Comparison of ENCODE assay signal across 7 mouse cellular contexts in the genomic region with DNA sequence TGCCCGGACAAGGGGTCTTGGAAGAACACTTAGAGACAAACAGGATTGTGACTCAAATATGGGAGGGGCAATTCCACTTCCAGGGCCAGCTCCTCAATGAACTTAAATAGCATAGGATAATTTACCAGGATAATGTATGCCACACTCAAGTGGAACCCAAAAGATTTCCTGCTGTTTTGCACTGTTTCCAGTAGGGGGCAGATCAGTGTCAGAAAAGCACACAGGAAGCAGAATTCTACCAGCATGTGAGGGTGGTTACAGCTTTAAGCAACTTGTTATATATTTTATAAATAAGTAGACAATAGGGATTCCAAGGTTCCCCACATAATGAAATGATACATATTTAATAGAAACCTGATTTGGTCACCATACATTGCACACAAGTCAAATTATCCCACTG. TPM values are rescaled to one million over a fixed set of nuclear protein-coding genes. Genes with fewer than 3 reads are reported as not detected.
DNase-seq lines count a peak whose midpoint lies in the region; ATAC-seq and TF ChIP-seq lines count a peak whose summit lies in the region.

No protein-coding gene starts in this region.

- no peaks in the 10 kb centered on the region for H3K79me2 ChIP-seq in CH12.LX (replicated peaks; ENCODE audit: control insufficient read depth, extremely low read depth, insufficient read depth, poor library complexity, severe bottlenecking)

- no peak overlapping the region for H3K4me2 ChIP-seq in CH12.LX (ENCODE audit: insufficient read depth, low read depth, poor library complexity, severe bottlenecking)
- no peak overlapping the region for H3K4me2 ChIP-seq in intestine, embryonic 15.5 days (replicated peaks)
- no peak overlapping the region for H3K4me2 ChIP-seq in midbrain, embryonic 11.5 days

- no peak for TF ChIP-seq EP300 in CH12.LX (IDR thresholded peaks at IDR 0.05; ENCODE audit: low read length)

- H3K4me1 ChIP-seq in CH12.LX (ENCODE audit: control insufficient read depth in 1 of 2, insufficient read depth in 2 of 2), result peaks cover 4 to 21% of the 10 kb centered on the region in 2 experiments; a peak in 2 of 4 replicates
- no peaks in the 10 kb centered on the region for H3K4me1 ChIP-seq in intestine, embryonic 15.5 days (replicated peaks)
- no peaks in the 10 kb centered on the region for H3K4me1 ChIP-seq in midbrain, embryonic 11.5 days (ENCODE audit: control insufficient read depth, insufficient read depth, low read length)

- H3K27me3 ChIP-seq in CH12.LX (replicated peaks), result no peaks in the 10 kb centered on the region
- H3K27me3 ChIP-seq in intestine, embryonic 15.5 days (replicated peaks), result no peaks in the 10 kb centered on the region
- H3K27me3 ChIP-seq in midbrain, embryonic 11.5 days (ENCODE audit: control insufficient read depth, insufficient read depth, low read length), result no peaks in the 10 kb centered on the region

- 76% methylated on average over 1 of the region's 1 CpGs for WGBS in intestine, embryonic 15.5 days
- 89% methylated on average over 1 of the region's 1 CpGs for WGBS in midbrain, embryonic 11.5 days

- H3K36me3 ChIP-seq in CH12.LX (replicated peaks in 1 of 2; ENCODE audit: control insufficient read depth in 1 of 2, insufficient read depth in 1 of 2, low read length in 1 of 2), result no peaks in the 10 kb centered on the region
- no peaks in the 10 kb centered on the region for H3K36me3 ChIP-seq in intestine, embryonic 15.5 days
- no peaks in the 10 kb centered on the region for H3K36me3 ChIP-seq in midbrain, embryonic 11.5 days (ENCODE audit: control insufficient read depth, insufficient read depth, low read length)

- in situ Hi-C loops in CH12.LX (cut with MboI; ENCODE audit: low pct_ligation_motif_present, low pct_unique_long_range_greater_than_20kb, low sequenced_read_pairs), result no loop called here

- H3K27ac ChIP-seq in CH12.LX (ENCODE audit: insufficient read depth, low read depth), result no peak overlapping the region
- no peak overlapping the region for H3K27ac ChIP-seq in intestine, embryonic 15.5 days
- H3K27ac ChIP-seq in midbrain, embryonic 11.5 days (ENCODE audit: low read depth, low read length), result no peak overlapping the region

- peak; percentile 15 for DNase-seq in layer of hippocampus, adult 11-12 months (ENCODE audit: low spot score)
- DNase-seq in layer of hippocampus, adult 9-11 months, result no peak
- peak; percentile 55 to 58 for DNase-seq in B cell, adult 2 months
- peak; percentile 60 for DNase-seq in CH12.LX (ENCODE audit: extremely low read depth)
- no peak for DNase-seq in urinary bladder, postnatal 25 days (ENCODE audit: low spot score)
- DNase-seq in midbrain, embryonic 11.5 days (ENCODE audit: low spot score, missing footprints), result no peak

- H3K4me3 ChIP-seq in CH12.LX (replicated peaks in 1 of 3; ENCODE audit: low read depth in 2 of 3, low read length in 2 of 3, poor library complexity in 1 of 3), result no peak overlapping the region
- no peak overlapping the region for H3K4me3 ChIP-seq in intestine, embryonic 15.5 days (replicated peaks)
- no peak overlapping the region for H3K4me3 ChIP-seq in midbrain, embryonic 11.5 days (ENCODE audit: low read depth, low read length)

- peak; percentile 91 for TF ChIP-seq RAD21 in CH12.LX (IDR thresholded peaks at IDR 0.05; ENCODE audit: low read depth, low read length)

- TF ChIP-seq POLR2A in CH12.LX (IDR thresholded peaks at IDR 0.05; ENCODE audit: low read depth, low read length), result no peak

- ATAC-seq in intestine, embryonic 15.5 days, result 0 out of 2 replicates have a peak, but pooled peaks have one; percentile 43
- ATAC-seq in midbrain, embryonic 11.5 days (ENCODE audit: low FRiP score), result no peak

- dilution Hi-C loops in CH12.LX (cut with MboI; ENCODE audit: extremely low pct_ligation_motif_present, extremely low pct_unique_long_range_greater_than_20kb, low sequenced_read_pairs), result no loop called here

- TF ChIP-seq CTCF in CH12.LX (conservative IDR thresholded peaks at IDR 0.05 in 1 of 2, IDR thresholded peaks at IDR 0.05 in 1 of 2; ENCODE audit: low read depth in 2 of 2, low read length in 2 of 2), result peak; percentile 70 to 86

- no peaks in the 10 kb centered on the region for H3K9me3 ChIP-seq in CH12.LX (replicated peaks; ENCODE audit: low read length)
- H3K9me3 ChIP-seq in intestine, embryonic 15.5 days, result no peaks in the 10 kb centered on the region
- H3K9me3 ChIP-seq in midbrain, embryonic 11.5 days (ENCODE audit: control insufficient read depth, low read length), result no peaks in the 10 kb centered on the region

- no peak overlapping the region for H3K9ac ChIP-seq in CH12.LX (ENCODE audit: insufficient read depth, low read depth)
- H3K9ac ChIP-seq in intestine, embryonic 15.5 days, result no peak overlapping the region
- no peak overlapping the region for H3K9ac ChIP-seq in midbrain, embryonic 11.5 days (ENCODE audit: low read length)

TF ChIP-seq in CH12.LX, 34 proteins besides CTCF, POLR2A, EP300 and RAD21:
- 0 out of 2 replicates have a peak, but pooled peaks have one; percentile 35 for TF ChIP-seq BHLHE40 (IDR thresholded peaks at IDR 0.05; ENCODE audit: low read depth, low read length)
- TF ChIP-seq MYC (IDR thresholded peaks at IDR 0.05; ENCODE audit: low read depth, low read length), result peak; percentile 30; the same call in 1 of the 2 replicates
- no peak for TF ChIP-seq NELFE (IDR thresholded peaks at IDR 0.05; ENCODE audit: low read depth, low read length)
- TF ChIP-seq SMC3 (IDR thresholded peaks at IDR 0.05; ENCODE audit: low read depth, low read length), result peak; percentile 74

RNA-seq across cellular contexts. Expression of a gene that starts 13.9 kb away (rescaled TPM):
- not detected in 2 replicates for total RNA-seq in CH12.LX (2012; rRNA removed)
- not detected in 2 replicates for total RNA-seq in CH12.LX (2014; rRNA removed)
- polyA plus RNA-seq in CH12.LX (2012; ENCODE audit: insufficient read length, low read depth), result not detected in 2 replicates
- 1.5 and 1.7 TPM in 2 replicates for polyA plus RNA-seq in intestine, embryonic 15.5 days (2015; fragmentation: Nextera tagmentation; extraction: Ambion mirVana)
- polyA plus RNA-seq in midbrain, embryonic 11.5 days (2014; fragmentation: Nextera tagmentation; extraction: Ambion mirVana), result not detected in 2 replicates

RNA-seq across cellular contexts. Expression of a gene that starts 40.1 kb away (rescaled TPM):
- 24.8 and 29.7 TPM in 2 replicates for total RNA-seq in CH12.LX (2012; rRNA removed)
- total RNA-seq in CH12.LX (2014; rRNA removed), result 48.2 and 54.9 TPM in 2 replicates
- polyA plus RNA-seq in CH12.LX (2012; ENCODE audit: insufficient read length, low read depth), result 37.9 and 40.6 TPM in 2 replicates
- 19.6 and 20.2 TPM in 2 replicates for polyA plus RNA-seq in intestine, embryonic 15.5 days (2015; fragmentation: Nextera tagmentation; extraction: Ambion mirVana)
- polyA plus RNA-seq in midbrain, embryonic 11.5 days (2014; fragmentation: Nextera tagmentation; extraction: Ambion mirVana), result 1.6 and 1.9 TPM in 2 replicates

RNA-seq across cellular contexts. Expression of a gene that starts 51.2 kb away (rescaled TPM):
- total RNA-seq in CH12.LX (2012; rRNA removed) (not detected in 2 replicates), CH12.LX (2014; rRNA removed) (not detected in 2 replicates)
- polyA plus RNA-seq in CH12.LX (2012; ENCODE audit: insufficient read length, low read depth), result not detected in 2 replicates
- polyA plus RNA-seq in intestine, embryonic 15.5 days (2015; fragmentation: Nextera tagmentation; extraction: Ambion mirVana), result not detected in 2 replicates
- polyA plus RNA-seq in midbrain, embryonic 11.5 days (2014; fragmentation: Nextera tagmentation; extraction: Ambion mirVana), result not detected in 2 replicates

Comparison
In these comparisons a context has a peak if more than half of its experiments do, and no peak if none do; other contexts are left out.
1. DNase-seq: peak in layer of hippocampus, adult 11-12 months (single experiment), B cell, adult 2 months (2 of 2) and CH12.LX (single experiment); none in layer of hippocampus, adult 9-11 months (single experiment), urinary bladder, postnatal 25 days (single experiment) and midbrain, embryonic 11.5 days (single experiment).